Mouse (Mus musculus): ENCODE measurements at regions not wholly inside any gene's neighbourhood (a gene's known extent, or its start where the extent isn't known, plus 50 kb on each side); places are given as distances from the start of the nearest gene placed in this dataset.
"Not testable (repeated sequence)": the region's sequence is repeated elsewhere in the genome, so short reads cannot be mapped to it uniquely, and the experiment has no call there.

- H3K27ac ChIP-seq (ENCODE audit: control insufficient read depth, low read depth, low read length) = no peak overlapping the region
Measured at GRCm38 (mm10) chr4:22196501-22196900, 160.8 kb upstream of the Fbxl4 start.

GRCm38 (mm10) chr4:22208531-22208930, 148.8 kb upstream of the Fbxl4 start:
- Histone ChIP-seq H3K9ac (ENCODE audit: control insufficient read depth, low read depth, low read length, poor library complexity, severe bottlenecking) (no peak overlapping the region), H3K36me3 (ENCODE audit: control insufficient read depth in 1 of 2, insufficient read depth in 2 of 2, low read length in 2 of 2) (no peaks in the 10 kb centered on the region), H3K4me1 (ENCODE audit: control insufficient read depth in 1 of 2, insufficient read depth in 2 of 2, low read length in 2 of 2) (no peaks in the 10 kb centered on the region), H3K27me3 (ENCODE audit: control insufficient read depth in 1 of 2, insufficient read depth in 2 of 2, low read length in 2 of 2) (no peaks in the 10 kb centered on the region), H3K27ac (ENCODE audit: control insufficient read depth, low read depth, low read length) (no peak overlapping the region), H3K4me3 (ENCODE audit: control insufficient read depth in 1 of 2, insufficient read depth in 1 of 2, low read depth in 2 of 2, low read length in 2 of 2) (no peak overlapping the region), H3K79me2 (ENCODE audit: control insufficient read depth, insufficient read depth, low read length, poor library complexity) (no peaks in the 10 kb centered on the region), H3K9me3 (replicated peaks; ENCODE audit: insufficient read depth, low read length) (no peaks in the 10 kb centered on the region)
- DNase-seq (ENCODE audit: low read depth, low spot score) = no peak
- TF ChIP-seq SIN3A (IDR thresholded peaks at IDR 0.05; ENCODE audit: low read length) (no peak), UBTF (IDR thresholded peaks at IDR 0.05; ENCODE audit: borderline replicate concordance, insufficient read depth, low read depth, low read length) (no peak), USF1 (IDR thresholded peaks at IDR 0.05; ENCODE audit: low read depth, low read length) (no peak), TCF12 (IDR thresholded peaks at IDR 0.05; ENCODE audit: low read depth, low read length) (no peak), POLR2A (IDR thresholded peaks at IDR 0.05; ENCODE audit: control insufficient read depth in 1 of 2, insufficient read depth in 1 of 2, low read depth in 1 of 2, low read length in 2 of 2, poor library complexity in 1 of 2) (no peak), MAFK (IDR thresholded peaks at IDR 0.05; ENCODE audit: borderline replicate concordance, low read depth, low read length) (no peak), POLR2AphosphoS2 (IDR thresholded peaks at IDR 0.05; ENCODE audit: low read length) (no peak), MXI1 (IDR thresholded peaks at IDR 0.05; ENCODE audit: low read depth, low read length) (no peak), CHD2 (IDR thresholded peaks at IDR 0.05; ENCODE audit: low read length) (no peak), ZKSCAN1 (IDR thresholded peaks at IDR 0.05; ENCODE audit: low read depth, low read length) (no peak), CHD1 (IDR thresholded peaks at IDR 0.05; ENCODE audit: low read depth, low read length) (no peak), TBP (IDR thresholded peaks at IDR 0.05; ENCODE audit: low read depth, low read length) (no peak)

More at GRCm38 (mm10) chr4:22196501-22196900, 160.8 kb upstream of the Fbxl4 start:
- DNase-seq (ENCODE audit: low read depth, low spot score) = no peak
- TF ChIP-seq RCOR1 (IDR thresholded peaks at IDR 0.05; ENCODE audit: low read depth, low read length) (no peak), GABPA (IDR thresholded peaks at IDR 0.05; ENCODE audit: low read depth, low read length) (no peak), MEF2A (IDR thresholded peaks at IDR 0.05; ENCODE audit: extremely low read depth, insufficient replicate concordance, low read depth, low read length, poor library complexity, severe bottlenecking) (no peak)
- Histone ChIP-seq H3K4me3 (ENCODE audit: control insufficient read depth in 1 of 2, insufficient read depth in 1 of 2, low read depth in 2 of 2, low read length in 2 of 2) (no peak overlapping the region), H3K9ac (ENCODE audit: control insufficient read depth, low read depth, low read length, poor library complexity, severe bottlenecking) (no peak overlapping the region), H3K27me3 (ENCODE audit: control insufficient read depth in 1 of 2, insufficient read depth in 2 of 2, low read length in 2 of 2) (no peaks in the 10 kb centered on the region), H3K36me3 (ENCODE audit: control insufficient read depth in 1 of 2, insufficient read depth in 2 of 2, low read length in 2 of 2) (no peaks in the 10 kb centered on the region), H3K4me1 (ENCODE audit: control insufficient read depth in 1 of 2, insufficient read depth in 2 of 2, low read length in 2 of 2) (no peaks in the 10 kb centered on the region), H3K9me3 (replicated peaks; ENCODE audit: insufficient read depth, low read length) (no peaks in the 10 kb centered on the region), H3K79me2 (ENCODE audit: control insufficient read depth, insufficient read depth, low read length, poor library complexity) (no peaks in the 10 kb centered on the region)

- H3K4me3 ChIP-seq (ENCODE audit: control insufficient read depth in 1 of 2, insufficient read depth in 1 of 2, low read depth in 2 of 2, low read length in 2 of 2) = no peak overlapping the region
- H3K9me3 ChIP-seq (replicated peaks; ENCODE audit: insufficient read depth, low read length) = no peaks in the 10 kb centered on the region
- no peaks in the 10 kb centered on the region for H3K27me3 ChIP-seq (ENCODE audit: control insufficient read depth in 1 of 2, insufficient read depth in 2 of 2, low read length in 2 of 2)
- H3K9ac ChIP-seq (ENCODE audit: control insufficient read depth, low read depth, low read length, poor library complexity, severe bottlenecking) = no peak overlapping the region
- DNase-seq (ENCODE audit: low read depth, low spot score) = no peak
- no peak for TF ChIP-seq MEF2A (IDR thresholded peaks at IDR 0.05; ENCODE audit: extremely low read depth, insufficient replicate concordance, low read depth, low read length, poor library complexity, severe bottlenecking)
- TF ChIP-seq GABPA (IDR thresholded peaks at IDR 0.05; ENCODE audit: low read depth, low read length) = no peak
- H3K4me1 ChIP-seq (ENCODE audit: control insufficient read depth in 1 of 2, insufficient read depth in 2 of 2, low read length in 2 of 2) = no peaks in the 10 kb centered on the region
- no peak overlapping the region for H3K27ac ChIP-seq (ENCODE audit: control insufficient read depth, low read depth, low read length)
- H3K36me3 ChIP-seq (ENCODE audit: control insufficient read depth in 1 of 2, insufficient read depth in 2 of 2, low read length in 2 of 2) = no peaks in the 10 kb centered on the region
- no peaks in the 10 kb centered on the region for H3K79me2 ChIP-seq (ENCODE audit: control insufficient read depth, insufficient read depth, low read length, poor library complexity)
Measured at GRCm38 (mm10) chr4:22237640-22238039, 119.7 kb upstream of the Fbxl4 start.

GRCm38 (mm10) chr4:22250276-22250675, 107.1 kb upstream of the Fbxl4 start:
- not testable (repeated sequence) for H3K9ac ChIP-seq (ENCODE audit: control insufficient read depth, low read depth, low read length, poor library complexity, severe bottlenecking); H3K27ac ChIP-seq (ENCODE audit: control insufficient read depth, low read depth, low read length); H3K36me3 ChIP-seq (ENCODE audit: control insufficient read depth in 1 of 2, insufficient read depth in 2 of 2, low read length in 2 of 2); H3K4me3 ChIP-seq (ENCODE audit: control insufficient read depth in 1 of 2, insufficient read depth in 1 of 2, low read depth in 2 of 2, low read length in 2 of 2); H3K9me3 ChIP-seq (replicated peaks; ENCODE audit: insufficient read depth, low read length); H3K79me2 ChIP-seq (ENCODE audit: control insufficient read depth, insufficient read depth, low read length, poor library complexity); DNase-seq (ENCODE audit: low read depth, low spot score); H3K27me3 ChIP-seq (ENCODE audit: control insufficient read depth in 1 of 2, insufficient read depth in 2 of 2, low read length in 2 of 2); H3K4me1 ChIP-seq (ENCODE audit: control insufficient read depth in 1 of 2, insufficient read depth in 2 of 2, low read length in 2 of 2)

Data from MEL (cell line).